Mouse (Mus musculus): ENCODE measurements around the gene Lrrc46.

The Lrrc46 gene

GRCm38 (mm10) chr11:97049492-97050085, 8.4 kb upstream of the Lrrc46 start:
- DNase-seq = no peak

GRCm38 (mm10) chr11:97048090-97048650, 7.0 kb upstream of the Lrrc46 start:
- no peak for DNase-seq

GRCm38 (mm10) chr11:97045861-97046260, 4.7 kb upstream of the Lrrc46 start:
- no peak for DNase-seq

- no peak for DNase-seq
Measured at GRCm38 (mm10) chr11:97044902-97045301, 3.7 kb upstream of the Lrrc46 start.

- DNase-seq = no peak
Measured at GRCm38 (mm10) chr11:97040301-97041021, 746 bp downstream of the Lrrc46 start.

- no peak for DNase-seq
Measured at GRCm38 (mm10) chr11:97038881-97039280, 2.3 kb downstream of the Lrrc46 start.

DNA sequence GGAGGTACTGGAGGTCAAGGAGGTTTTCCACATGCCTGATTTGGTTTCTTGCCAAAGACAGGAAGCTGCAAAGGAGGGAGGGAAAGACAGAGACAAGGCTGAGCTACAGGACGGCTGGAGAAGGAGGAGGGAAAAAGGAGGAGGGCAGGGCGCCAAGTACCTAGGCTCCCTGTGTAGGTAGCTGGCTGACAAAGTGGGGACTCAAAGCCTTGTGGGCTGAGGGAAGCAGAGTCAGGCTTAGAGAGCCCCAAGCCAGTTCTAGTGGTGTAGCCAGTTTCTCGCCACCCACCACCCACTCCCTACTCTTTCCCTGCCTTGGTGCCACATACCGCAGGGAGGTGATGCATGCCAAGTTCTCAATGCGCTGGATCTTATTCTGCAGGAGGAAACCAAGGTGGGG, 5.1 kb downstream of the Lrrc46 start:
- no peak for DNase-seq

DNA sequence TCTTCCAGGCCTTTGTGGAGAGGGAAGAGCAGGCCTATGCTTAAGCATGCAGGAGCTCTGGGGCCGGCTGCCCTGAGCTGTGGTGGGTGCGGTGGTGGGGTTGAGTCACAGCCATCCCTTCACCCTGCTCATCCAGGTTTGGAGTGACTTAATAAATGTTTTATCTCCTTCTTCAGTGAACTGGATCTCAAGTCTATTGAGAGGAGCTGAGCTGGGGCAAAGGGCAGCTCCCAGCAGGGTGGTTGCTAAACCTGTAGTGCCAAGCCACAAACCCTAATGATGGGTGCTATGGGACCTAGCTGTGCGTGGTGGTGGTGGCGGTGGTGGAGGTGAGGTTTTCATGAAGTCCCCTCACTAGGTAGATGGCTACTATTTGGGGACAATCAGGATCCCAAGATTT, 7.4 kb downstream of the Lrrc46 start:
- DNase-seq = no peak

- no peak for DNase-seq
Measured at GRCm38 (mm10) chr11:97032499-97032898, 8.7 kb downstream of the Lrrc46 start.

DNA sequence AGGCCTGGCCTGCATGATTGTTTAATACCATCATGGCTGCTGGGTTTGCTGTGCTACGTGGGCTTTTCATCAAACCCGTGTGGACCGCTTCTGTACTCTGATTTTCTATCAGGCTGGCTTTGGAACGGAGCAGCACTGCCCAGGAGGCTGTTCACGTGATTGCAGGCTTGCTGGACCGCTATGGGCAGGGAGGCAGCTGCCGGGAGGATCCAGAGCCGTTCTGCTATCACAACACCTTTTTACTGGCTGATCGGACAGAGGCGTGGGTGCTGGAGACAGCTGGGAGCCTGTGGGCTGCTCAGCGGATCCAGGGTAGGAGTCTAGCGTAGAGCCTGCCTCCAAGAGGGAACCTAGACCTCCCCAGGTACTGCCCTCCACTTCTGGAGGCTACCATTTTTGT, 9.2 kb downstream of the Lrrc46 start:
- DNase-seq = no peak

- DNase-seq = no peak
Measured at GRCm38 (mm10) chr11:97030426-97030825, 10.8 kb downstream of the Lrrc46 start.

- peak; percentile 83 for DNase-seq
Measured at GRCm38 (mm10) chr11:97029686-97030417, 11.4 kb downstream of the Lrrc46 start, which contains the start of gene Scrn2. Gene Scrn2 (plus strand): TSS chr11:97029938.

DNA sequence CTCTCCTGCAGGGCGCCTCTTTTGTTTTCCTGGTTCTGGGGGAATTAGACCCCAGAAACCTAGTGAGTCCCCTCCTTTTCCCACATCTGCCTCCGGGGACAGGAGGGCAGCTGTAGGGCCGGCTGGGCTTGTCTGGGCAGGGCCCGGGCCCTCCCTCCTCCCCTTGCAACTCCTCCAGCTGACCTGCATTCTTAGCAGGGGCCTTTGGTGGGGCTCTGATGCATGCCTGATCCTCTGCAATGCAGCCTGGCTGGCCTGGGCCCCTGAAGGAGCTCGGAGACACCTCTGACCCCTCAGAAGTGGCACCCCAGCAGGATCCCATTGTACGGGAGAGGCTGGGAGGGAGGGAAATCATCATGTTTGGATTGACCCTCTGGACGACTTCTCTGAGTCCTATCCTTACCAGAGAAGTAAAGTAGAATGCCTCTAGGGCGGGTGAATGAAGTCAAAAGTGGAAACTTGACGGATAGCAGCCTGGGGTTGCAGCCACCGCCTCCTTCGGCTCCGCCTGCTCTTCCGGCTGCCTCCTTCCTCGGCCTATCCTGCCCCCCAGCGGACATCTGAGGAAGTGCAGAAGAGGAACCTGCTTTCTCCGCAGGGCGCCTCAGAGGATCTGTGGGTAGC, 15.4 kb downstream of the Lrrc46 start:
- peak; percentile 84 for DNase-seq

DNA sequence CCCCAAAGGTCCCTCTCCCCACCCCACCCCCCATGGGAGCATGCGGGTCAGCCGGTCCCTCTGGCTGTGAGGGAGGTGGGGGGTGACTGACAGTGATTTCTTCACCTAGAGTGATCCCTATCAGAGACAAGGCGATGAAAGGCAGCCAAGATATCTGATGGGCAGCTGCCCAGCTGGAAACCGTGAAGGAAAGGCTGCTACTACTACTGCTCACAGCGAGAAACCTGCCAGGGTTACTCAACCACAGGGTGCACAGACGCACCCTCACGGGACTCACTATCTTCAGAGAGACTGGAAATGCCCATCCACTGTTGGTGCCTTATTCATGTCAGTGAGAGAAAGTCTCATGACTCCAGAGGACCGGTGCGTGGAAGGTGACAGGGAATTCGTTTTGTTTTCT, 16.2 kb downstream of the Lrrc46 start:
- no peak for DNase-seq

DNA sequence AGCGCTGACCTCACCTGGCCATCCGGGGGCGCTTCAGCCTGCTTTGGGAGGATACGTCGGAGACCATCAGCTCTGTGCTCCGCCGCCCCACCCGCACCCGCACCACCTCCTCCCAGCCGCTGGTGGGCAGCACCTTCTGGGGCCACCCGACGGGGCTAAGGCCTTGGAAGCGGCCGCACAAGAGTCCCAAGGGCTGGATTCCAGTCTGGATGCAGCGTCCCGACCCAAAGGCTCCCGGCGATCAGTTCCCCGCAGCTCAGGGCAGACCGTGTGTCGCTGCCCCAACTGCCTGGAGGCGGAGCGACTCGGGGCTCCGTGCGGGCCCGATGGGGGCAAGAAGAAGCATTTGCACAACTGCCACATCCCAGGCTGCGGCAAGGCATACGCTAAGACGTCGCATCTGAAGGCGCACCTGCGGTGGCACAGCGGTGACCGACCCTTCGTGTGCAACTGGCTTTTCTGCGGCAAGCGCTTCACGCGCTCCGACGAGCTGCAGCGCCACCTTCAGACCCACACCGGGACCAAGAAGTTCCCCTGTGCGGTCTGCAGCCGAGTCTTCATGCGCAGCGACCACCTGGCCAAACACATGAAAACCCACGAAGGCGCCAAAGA, 19.2 kb downstream of the Lrrc46 start:
- peak; percentile 67 for DNase-seq

GRCm38 (mm10) chr11:97021121-97021765, 20.0 kb downstream of the Lrrc46 start:
- DNase-seq = no peak

DNA sequence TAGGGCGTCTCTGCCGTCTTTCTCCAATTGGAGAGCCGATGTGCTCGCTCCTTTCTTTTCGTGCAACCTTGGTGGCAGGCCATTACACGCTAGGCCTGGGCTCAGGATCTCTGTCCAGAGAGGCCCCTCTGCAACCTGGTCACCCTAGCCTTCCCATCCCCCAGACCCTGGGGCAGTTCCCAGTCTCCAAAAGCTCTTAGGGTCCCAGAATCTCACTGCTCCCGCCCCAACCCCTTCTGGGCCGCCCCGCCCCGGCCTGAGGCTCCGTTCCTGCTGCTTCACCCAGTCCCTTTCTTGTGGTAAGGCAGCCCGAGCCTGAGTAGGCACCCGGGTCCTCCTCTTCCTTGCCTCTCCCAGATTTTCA, 21.9 kb downstream of the Lrrc46 start:
- no peak for DNase-seq

GRCm38 (mm10) chr11:97018583-97019344, 22.4 kb downstream of the Lrrc46 start:
- no peak for DNase-seq

GRCm38 (mm10) chr11:97017696-97018582, 23.3 kb downstream of the Lrrc46 start:
- no peak for DNase-seq

GRCm38 (mm10) chr11:97013121-97013670, 28.0 kb downstream of the Lrrc46 start, which contains the start of gene Sp6:
Gene Sp6 (plus strand): TSS chr11:97013394.
- DNase-seq = no peak

Measured in cerebellum, adult 8-10 months (tissue).